Mouse (Mus musculus) cerebellum, adult 11-12 months (tissue): Measurements from ENCODE around the gene Bdkrb1.

Experiments
- DNase-seq: peaks from one replicate; pipeline ENCODE4 v3.0.0; 2022

The Bdkrb1 gene

GRCm38 (mm10) chr12:105599098-105599497 is 3.8 kb upstream of the Bdkrb1 start:
- DNase-seq, result no peak

- DNase-seq, result peak; percentile 28
Observed at GRCm38 (mm10) chr12:105601586-105601985, 1.3 kb upstream of the Bdkrb1 start.

- DNase-seq, result no peak
Observed at GRCm38 (mm10) chr12:105603904-105604303, 1.0 kb downstream of the Bdkrb1 start.

- DNase-seq, result no peak
Observed at GRCm38 (mm10) chr12:105605212-105605611, 2.3 kb downstream of the Bdkrb1 start.

- no peak for DNase-seq
Observed at GRCm38 (mm10) chr12:105606881-105607280, 4.0 kb downstream of the Bdkrb1 start.

GRCm38 (mm10) chr12:105611045-105611444 is 8.2 kb downstream of the Bdkrb1 start:
- no peak for DNase-seq

DNA sequence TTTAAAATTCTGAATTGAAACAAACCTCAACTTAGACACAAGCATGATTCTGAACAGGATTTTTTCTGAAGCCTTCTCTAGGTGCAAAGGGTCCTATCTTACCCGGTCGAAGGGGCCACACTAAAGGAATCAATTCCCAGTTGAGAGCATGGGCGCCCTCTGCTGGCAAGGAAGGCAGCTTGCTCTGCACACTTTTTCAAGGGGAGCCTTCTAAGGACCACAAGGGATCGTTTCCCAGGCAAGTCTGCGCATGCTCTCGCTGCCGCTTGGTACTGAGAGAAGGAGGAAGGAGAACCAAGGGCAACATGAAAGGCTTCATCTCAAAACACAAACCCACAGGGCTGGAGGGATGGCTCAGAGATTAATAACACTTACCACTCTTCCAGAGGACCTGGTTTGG is 8.9 kb downstream of the Bdkrb1 start:
- no peak for DNase-seq

GRCm38 (mm10) chr12:105613559-105613958 is 10.7 kb downstream of the Bdkrb1 start:
- DNase-seq, result no peak

DNA sequence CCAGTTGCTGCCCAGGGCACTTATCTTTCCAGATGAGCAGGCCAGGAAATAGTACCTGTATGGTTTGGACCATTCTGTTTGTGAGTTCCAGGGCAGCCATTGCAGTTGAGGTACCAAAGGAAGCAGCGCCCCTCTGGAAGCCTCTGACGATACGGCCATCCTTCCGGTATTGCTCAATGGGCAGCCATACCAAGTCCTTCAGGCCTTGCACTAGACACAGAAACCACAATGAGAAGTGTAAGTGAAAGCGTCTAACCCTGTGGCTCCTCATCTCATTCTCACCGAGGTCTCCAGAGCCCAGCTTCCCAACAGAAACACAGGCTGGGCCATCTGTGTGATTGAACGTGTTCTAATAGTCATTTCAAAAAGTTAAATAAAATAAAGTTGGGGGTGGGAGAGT is 19.2 kb downstream of the Bdkrb1 start:
- DNase-seq, result no peak

DNA sequence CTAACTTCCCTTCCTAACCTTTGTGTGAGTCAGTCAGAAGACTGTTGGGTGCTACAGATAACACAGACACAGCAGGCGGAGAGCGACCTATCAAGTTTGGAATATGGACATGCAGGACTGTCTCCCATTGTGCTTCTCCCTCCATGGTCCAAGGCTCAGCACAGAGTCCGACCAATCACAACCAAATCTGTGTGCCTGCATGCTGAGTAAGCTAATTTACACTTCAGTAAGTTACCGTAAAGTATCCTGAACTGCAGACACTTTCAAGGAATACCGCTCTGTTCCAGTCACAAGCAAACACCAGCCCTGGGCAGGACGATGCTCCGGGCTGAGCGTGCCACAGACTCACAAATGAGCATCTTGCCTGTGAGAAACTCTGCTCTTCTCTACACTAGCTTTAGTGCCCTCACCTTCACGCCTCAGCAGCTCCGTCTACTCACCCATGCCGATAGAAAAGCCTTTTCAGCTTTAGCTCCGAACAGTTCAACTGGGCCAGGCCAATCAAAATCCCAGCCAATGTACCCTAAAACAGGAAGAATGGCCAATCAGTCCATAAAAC is 20.2 kb downstream of the Bdkrb1 start:
- no peak for DNase-seq

GRCm38 (mm10) chr12:105625798-105626197 is 22.9 kb downstream of the Bdkrb1 start:
- no peak for DNase-seq

GRCm38 (mm10) chr12:105634374-105635067 is 31.6 kb downstream of the Bdkrb1 start:
- DNase-seq, result no peak

- DNase-seq, result no peak
Observed at GRCm38 (mm10) chr12:105636551-105636950, 33.7 kb downstream of the Bdkrb1 start.

DNA sequence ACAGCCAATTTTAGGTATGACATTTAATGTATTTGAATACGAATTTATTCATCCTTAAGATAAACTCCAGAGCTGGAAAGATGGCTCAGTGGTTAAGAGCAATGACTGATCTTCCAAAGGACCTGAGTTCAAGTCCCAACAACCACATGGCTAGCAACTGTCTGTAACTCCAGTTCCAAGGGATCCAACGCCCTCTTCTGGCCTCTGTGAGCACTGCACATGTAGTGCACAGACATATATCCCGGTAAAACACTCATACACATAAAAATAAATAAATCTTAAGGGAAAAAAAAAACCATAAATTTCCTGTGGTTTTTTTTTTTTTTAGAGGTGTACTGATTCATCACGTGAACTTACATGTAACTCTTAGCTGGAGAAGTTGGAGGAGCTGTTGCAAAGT is 34.7 kb downstream of the Bdkrb1 start:
- DNase-seq, result no peak

DNA sequence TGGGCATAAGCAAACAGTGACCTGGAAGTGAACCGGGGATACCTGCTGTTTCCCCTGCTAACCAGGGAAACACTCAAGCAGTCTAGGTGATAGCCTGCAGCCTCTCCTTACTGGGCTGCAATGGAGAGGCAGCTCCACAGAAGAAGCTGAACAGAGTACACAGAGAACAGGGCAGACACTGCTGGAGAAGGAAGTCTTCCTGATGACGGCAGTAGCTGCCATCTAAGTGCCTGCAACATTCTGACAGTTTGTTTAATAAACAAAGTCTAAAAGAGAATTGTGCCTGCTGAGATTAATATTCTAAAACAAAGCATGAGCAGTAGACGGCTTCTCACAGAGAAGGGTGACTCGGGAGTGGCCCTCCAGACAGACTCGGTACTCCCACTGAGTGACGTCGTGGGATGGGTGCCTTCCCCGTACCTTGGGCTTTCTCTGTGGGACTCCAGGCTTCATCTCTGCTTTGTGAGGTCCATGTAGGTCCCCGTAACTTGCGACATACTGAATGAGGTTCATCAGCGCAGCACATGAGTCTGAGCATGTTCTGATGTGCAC is 40.0 kb downstream of the Bdkrb1 start:
- DNase-seq, result no peak
